Mouse (Mus musculus) left cerebral cortex, adult 2 months (tissue): ENCODE data around the gene Rab1a. TPM values are rescaled to one million over a fixed set of nuclear protein-coding genes. Genes with fewer than 3 reads are reported as not detected.
"Not testable (repeated sequence)": the region's sequence is repeated elsewhere in the genome, so short reads cannot be mapped to it uniquely, and the experiment has no call there.

Experiments used
- DNase-seq, 2 experiments: peaks; one replicate each; pipeline ENCODE4 v3.0.0; 2021 to 2022; ENCODE audit warnings: low spot score in 2 of 2, mixed read lengths in 1 of 2; ENCODE audit errors: extremely low spot score in 1 of 2
- H3K27ac ChIP-seq: fragments of 200-600 bp; 2 replicates; pipeline ENCODE4 v1.8.1; 2022
- H3K4me3 ChIP-seq: fragments of 200-600 bp; 2 replicates; pipeline ENCODE4 v1.8.1; 2022
- CTCF ChIP-seq: fragments of 200-600 bp; IDR thresholded peaks from 2 replicates; pipeline ENCODE4 v1.8.1; 2022; ENCODE audit warnings: antibody characterized with exemption, mild to moderate bottlenecking, moderate library complexity
- intact Hi-C: fragments of 180-260 bp; cut with DNase I; formaldehyde crosslinking; loops from one replicate; pipeline ENCODE4 v1.15.1; 2025
- long read RNA-seq, 2 experiments: library from polyadenylated mRNA; stranded (forward); transcript quantifications; one replicate each; pipeline ENCODE4 v2.0.0; 2021; ENCODE audit warnings: borderline mapping rate in 2 of 2
- total RNA-seq, 2 experiments: library from RNA; stranded (reverse); gene quantifications; 2 replicates each; pipeline ENCODE4 v1.2.3; 2021

The Rab1a gene
- total RNA-seq, result 100 to 1,000 TPM; 183 to 193 TPM
- long read RNA-seq, experiment 1, transcript Rab1a-201 (6 exons, 2,827 nt), result major isoform, 181 of 192 reads
- long read RNA-seq, experiment 1, partial matches to known transcripts, result 9 of 192 reads
- long read RNA-seq, experiment 1, other reads (novel, unspliced or antisense), result 2 of 192 reads
- long read RNA-seq, experiment 2, transcript Rab1a-201 (6 exons, 2,827 nt), result major isoform, 105 of 109 reads
- long read RNA-seq, experiment 2, partial matches to known transcripts, result 1 of 109 reads
- long read RNA-seq, experiment 2, other reads (novel, unspliced or antisense), result 3 of 109 reads

DNA sequence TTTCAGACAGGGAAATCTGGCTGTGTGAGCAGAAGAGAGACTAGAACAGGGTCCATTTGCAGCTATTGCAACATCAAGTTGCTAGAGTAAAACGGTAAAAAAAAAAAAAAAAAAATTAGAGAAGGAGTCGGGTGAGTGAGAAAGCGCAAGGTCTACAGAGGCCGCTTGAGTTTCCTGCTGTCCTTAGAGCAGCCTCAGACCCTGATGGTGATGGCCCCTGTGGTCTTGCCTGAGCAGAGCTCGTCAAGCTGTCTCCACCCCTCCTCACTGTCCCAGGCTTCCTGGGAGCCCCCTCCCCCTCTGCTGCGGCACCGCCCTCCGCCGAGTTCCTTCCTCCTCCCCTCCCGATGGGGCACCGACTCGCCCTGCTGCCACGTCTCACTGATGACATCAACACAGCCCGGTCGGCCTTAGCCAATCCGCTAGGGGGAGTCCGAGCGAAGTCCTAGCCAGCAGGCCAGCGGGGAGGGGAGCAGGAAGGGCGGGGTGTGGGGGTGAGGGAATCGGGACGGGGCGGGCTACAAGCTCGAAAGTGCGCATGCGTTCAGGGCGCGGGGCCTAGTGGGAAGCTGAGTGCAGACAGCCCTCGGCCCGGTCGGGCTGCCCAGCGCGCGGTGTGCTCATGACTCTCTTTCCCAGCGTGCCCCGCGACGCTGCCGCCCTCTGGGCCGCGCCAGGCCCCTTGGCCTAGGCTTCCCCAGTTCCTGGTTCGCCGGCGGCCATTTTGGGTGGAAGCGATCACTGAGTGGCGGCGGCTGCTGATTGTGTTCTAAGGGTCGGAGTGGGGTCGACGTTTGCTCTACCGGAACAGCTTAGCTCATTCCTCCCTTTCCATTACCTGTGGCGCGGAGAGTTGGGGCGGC is at the start of gene Rab1a:
TSS of gene Rab1a (plus strand) at position 720 of the 863 bp plus-strand sequence.
- DNase-seq, result peak; percentile 100
- peak within 1 kb of the TSS; percentile 95 for H3K27ac ChIP-seq
- intact Hi-C loops, result loop anchor here (2.0 to 10.0 kb wide), 8 partner anchors 46 to 540 kb away; partner anchors contain the start of genes Actr2, Aftph, Cep68 and Slc1a4
- peak within 1 kb of the TSS; percentile 90 for H3K4me3 ChIP-seq
- TF ChIP-seq CTCF, result peak; percentile 68

DNA sequence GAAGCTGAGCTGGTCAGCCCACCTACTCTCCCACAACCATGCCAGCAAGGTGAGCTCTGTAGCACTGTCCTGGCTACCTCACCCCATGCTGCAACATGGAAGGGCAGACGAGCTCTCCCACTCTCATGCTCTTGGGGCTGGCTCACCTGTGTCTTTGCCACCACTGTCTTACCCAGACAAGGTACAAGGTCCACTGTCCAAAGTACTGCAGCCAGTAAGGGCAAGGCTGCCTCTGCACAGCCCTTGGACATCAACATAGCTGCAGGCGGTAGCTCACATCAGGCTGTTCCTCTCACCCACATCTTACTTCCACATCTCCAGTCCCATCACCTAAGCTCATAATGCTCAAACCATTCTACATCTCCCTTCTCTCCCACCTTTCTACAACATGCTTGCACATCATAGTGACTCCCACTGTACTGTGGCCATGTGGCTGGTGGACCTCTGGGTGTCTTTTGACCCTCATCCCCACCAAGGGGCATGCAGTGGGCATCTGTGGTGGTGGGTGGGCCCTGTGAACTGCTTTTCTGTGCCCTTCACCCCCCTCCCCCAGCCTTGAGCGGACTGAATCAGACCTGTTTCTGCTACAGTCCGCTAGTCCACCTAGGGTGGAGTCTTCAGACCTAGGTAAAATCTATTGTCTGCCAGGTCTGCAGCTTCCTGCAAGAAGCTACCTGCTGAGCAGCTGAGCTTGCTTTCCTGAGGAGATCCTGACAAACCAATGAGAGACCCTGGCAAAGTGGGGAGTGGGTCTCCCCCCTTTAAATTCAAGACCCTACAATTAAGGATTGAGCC is 48.9 kb upstream of the Rab1a start:
- no peak for TF ChIP-seq CTCF
- no peak for DNase-seq
- Histone ChIP-seq H3K27ac (no peak overlapping the region), H3K4me3 (no peak overlapping the region)
- intact Hi-C loops, result no loop called here

DNA sequence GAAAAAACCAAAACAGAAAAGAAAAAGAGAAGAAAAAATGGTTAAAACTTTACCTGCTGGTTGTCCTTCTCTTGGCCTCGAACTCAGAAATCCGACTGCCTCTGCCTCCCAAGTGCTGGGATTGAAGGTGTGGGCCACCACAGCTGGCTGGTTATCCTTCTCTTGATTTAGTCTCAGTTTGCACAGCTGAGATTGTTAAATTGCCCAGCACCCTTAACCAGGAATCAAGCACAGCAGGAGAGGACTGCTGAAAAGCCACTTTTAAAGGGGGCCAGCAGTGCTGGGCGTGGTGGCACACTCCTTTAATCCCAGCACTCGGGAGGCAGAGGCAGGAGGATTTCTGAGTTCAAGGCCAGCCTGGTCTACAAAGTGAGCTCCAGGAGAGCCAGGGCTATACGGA is 47.7 kb upstream of the Rab1a start:
- H3K4me3 ChIP-seq, intact Hi-C loops, DNase-seq, H3K27ac ChIP-seq: not testable (repeated sequence)

DNA sequence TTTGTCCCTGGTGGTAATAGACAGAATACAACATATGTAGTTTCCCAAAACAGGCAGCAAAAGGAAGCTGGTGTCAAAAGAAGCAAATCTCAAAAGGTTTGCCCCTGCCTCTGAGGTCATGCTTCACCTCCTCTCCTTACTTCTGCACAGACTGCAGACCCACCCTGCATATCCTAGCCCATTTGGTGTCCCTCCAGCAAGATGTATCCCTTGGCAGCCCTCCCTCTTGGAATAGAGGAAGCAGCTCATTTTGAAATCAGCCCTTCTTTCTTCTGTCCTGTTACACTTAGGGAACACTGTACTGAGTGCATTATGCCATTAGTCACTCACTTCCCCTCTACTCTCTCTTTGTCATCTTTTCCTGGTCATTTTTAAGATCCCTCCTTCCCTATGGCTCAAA is 42.4 kb upstream of the Rab1a start:
- intact Hi-C loops, result no loop called here
- TF ChIP-seq CTCF, result no peak
- no peak overlapping the region for H3K27ac ChIP-seq
- DNase-seq, result no peak
- H3K4me3 ChIP-seq, result no peak overlapping the region

DNA sequence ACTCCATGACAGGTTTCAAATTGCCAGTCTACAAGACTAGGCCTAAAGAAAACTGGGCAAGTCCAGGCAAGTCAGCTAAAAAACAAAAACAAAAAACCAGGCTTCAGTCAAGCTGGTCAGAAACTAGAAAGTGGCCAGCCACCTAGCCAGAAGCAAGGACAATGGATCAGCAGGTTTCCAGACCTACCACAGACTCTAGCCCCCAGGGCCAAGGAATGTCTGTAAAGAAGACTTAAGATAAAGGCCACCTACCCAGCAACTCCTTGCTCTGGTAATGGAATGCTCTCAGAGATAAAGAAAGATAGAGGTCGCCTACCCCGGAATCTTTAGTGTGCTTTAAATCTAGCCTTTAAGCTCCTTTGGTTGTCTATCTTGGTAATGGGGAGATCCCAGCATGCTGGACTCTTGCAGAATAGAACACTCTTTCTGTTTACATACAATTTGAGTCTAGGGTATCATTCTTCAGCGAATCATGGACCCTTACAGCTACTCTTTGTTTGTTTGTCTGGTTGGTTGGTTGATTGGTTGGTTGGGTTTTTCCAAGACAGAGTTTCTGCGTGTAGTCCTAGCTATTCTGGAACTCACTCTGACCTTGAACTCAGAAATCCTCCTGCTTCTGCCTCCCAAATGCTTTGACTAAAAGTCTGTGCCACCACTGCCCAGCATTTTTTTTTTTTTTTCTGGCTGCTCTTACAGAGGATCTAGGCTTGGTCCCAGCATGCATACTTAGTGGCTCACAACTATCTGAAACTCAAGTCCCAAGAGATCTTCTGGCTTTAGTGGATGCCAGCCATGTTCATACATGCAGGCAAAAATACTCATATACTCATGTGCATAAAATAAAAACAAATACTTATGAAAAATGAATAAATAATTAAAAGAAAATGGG is 36.0 kb upstream of the Rab1a start:
- intact Hi-C loops, result no loop called here
- no peak for TF ChIP-seq CTCF
- no peak overlapping the region for H3K4me3 ChIP-seq

DNA sequence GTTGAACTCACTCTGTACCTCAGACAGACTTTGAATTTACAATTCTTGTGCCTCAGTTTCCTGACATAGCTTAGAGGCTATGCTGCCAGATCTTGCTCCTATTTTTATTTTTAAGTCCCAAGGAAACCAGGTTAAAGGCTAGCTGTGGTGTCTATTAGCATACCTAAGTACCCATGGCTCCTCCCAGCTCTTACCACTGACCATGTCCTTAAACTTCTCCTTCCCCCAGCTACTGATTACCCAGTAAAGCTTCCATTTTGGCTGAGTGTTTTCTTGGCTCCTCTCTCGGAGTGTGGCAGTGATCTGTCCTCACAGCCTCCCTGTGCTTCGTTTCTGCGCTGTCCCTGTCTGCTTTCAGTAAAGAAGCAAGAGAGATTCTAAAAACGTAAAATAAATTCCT is 35.2 kb upstream of the Rab1a start:
- DNase-seq, result no peak
- TF ChIP-seq CTCF, result no peak
- Histone ChIP-seq H3K4me3 (no peak overlapping the region), H3K27ac (no peak overlapping the region)
- intact Hi-C loops, result no loop called here

More for the DNA sequence above, 36.0 kb upstream of the Rab1a start:
- no peak overlapping the region for H3K27ac ChIP-seq
- DNase-seq, result no peak

DNA sequence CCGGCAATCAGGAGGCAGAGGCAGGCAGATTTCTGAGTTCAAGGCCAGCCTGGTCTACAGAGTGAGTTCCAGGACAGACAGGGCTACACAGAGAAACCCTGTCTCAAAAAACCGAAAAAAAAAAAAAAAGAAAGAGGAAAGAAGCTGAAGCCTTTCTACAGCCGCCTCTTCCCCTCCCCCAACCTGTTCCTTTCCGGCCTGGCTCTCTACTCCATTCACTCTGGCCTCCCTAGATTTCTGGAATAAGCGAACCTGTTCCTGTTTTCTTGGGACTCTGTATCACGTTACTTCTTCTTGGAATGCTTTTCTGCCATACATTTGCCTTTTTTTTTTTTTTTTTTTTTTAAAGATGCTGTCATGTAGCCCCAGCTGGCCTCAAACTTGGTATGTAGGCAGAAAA is 34.8 kb upstream of the Rab1a start:
- intact Hi-C loops, H3K27ac ChIP-seq, DNase-seq, H3K4me3 ChIP-seq: not testable (repeated sequence)

DNA sequence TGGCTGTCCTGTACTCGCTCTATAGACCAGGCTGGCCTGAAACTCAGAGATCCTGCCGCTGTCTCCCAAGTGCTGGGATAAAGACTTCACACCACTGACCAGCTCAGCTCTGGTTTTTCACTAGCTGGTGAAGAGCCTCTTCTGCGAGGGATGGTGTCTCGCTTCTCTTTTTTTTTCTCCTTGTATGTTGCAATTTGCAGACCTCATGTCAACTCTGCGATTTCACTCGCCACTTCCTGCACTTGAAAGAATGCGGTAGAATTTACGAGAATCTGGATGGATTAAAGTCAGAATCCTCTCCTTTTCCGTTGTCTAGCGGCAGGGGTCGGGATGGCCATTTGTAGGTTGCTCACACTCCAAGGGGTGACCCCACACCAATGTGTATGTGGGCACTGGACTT is 32.3 kb upstream of the Rab1a start:
- intact Hi-C loops, result no loop called here
- DNase-seq, result no peak
- H3K4me3 ChIP-seq, result no peak overlapping the region
- TF ChIP-seq CTCF, result no peak
- no peak overlapping the region for H3K27ac ChIP-seq

DNA sequence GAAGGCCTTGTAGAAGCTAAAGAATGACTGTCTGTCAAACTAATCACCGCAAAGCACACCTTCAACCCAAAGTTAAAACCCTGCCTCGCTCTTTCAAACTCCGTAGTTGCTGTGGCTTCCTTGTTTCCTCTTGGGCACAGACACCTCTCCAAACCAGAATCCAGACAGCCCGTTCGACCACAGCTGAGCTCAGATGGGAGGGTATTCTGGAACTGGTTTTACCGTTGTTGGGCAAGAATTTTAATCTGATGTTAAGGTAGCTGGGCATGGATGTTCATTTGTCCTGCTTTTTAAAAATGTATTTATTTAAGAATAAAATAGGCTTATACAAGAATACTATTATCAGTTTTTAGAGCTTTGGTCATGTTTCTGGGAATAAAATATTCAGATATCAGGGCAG is 14.0 kb upstream of the Rab1a start:
- Histone ChIP-seq H3K4me3 (no peak overlapping the region), H3K27ac (no peak overlapping the region)
- TF ChIP-seq CTCF, result no peak
- intact Hi-C loops, result no loop called here
- DNase-seq, result no peak

DNA sequence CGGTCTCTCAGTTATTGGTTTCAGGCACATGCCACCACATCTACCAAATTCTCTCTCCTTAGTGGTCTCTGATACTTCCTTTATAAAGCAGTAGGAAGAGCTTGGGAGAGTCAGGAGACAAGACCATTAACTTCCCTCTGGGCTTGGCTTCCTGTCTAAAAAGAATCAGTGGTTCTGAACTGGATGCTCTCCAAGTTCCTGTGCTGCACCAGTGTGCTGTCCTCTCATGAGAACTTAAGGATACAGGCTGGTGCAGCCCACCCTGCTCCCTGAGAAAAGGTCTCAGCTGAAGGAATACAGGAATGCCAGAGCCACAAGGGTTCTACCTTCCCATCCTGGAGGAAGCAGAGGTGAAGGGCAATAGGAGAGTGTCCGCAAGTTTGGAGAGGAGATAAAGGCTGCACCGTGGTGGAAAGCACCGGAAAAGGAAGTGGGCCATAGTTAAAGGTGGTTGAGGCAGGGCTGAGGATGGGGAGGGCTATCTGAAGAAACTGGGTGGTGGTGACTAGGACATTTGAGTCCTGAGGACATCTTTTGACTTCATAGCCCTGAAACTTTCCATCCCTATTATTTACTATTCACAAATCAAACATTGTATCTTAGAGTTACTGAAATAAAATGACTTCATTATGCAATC is 8.0 kb upstream of the Rab1a start:
- TF ChIP-seq CTCF, result no peak
- intact Hi-C loops, result no loop called here
- no peak for DNase-seq
- H3K4me3 ChIP-seq, result no peak overlapping the region
- no peak overlapping the region for H3K27ac ChIP-seq
